Mouse (Mus musculus): ENCODE results near the gene Cacna1f. TPM values are rescaled to one million over a fixed set of nuclear protein-coding genes. Genes with fewer than 3 reads are reported as not detected.
A peak's percentile ranks its signal among the peaks of the same experiment; 100 is the strongest.

The Cacna1f gene
- polyA plus RNA-seq, 1 experiment: 0.32 TPM

DNA sequence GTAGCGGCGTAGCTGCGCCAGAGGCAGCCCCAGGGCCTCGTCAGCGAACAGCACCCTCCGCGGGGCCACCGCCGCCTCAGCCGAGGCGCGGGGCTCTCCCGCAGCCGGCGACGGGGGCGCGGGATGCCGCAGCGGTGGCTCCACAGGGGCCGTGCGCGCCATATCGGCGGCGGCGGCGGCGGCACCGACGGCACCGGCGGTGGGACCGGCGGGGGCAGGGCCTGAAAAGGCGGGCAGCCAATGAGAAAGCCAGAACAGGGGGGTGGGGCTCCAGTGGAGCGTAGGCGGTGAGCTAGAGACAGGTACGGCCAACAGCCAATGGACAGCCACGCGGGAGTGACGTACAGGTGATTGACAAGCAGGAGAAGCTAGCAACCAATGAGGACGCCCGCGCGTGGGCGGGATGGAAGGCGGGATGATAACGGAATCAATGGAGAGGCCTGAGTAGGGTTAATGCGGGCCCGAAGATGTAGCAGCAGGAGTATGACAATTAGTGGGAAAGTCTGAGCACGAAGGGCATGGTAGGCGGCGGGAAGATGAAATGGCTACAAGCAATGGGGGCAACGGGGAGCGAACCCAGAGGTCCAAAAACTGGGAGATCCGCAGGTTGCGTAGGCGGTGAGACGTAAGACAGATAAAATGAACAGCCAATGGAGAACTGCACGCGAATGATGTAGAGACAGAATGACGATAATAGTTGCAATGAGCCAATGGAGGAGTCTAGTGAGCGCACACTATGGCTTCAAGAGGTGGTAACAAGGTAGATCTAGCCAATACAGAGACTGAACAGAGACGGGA is 32.6 kb upstream of the Cacna1f start, which contains the start of gene Ppp1r3f:
Gene Ppp1r3f (minus strand): TSS at position 197 of the 798 bp plus-strand sequence.
- H3K4me3 ChIP-seq (replicated peaks; ENCODE audit: control insufficient read depth, low read depth, low read length): peak within 1 kb of the TSS; percentile 81
- H3K4me1 ChIP-seq (ENCODE audit: control insufficient read depth, insufficient read depth, low read length): no peaks in the 10 kb centered on the region; the same call in none of the 2 replicates
- 19% methylated on average over 64 of the region's 65 CpGs for WGBS
- peak within 1 kb of the TSS; percentile 94 for H3K27ac ChIP-seq (ENCODE audit: control insufficient read depth, insufficient read depth, low read depth, low read length, poor library complexity)
- TF ChIP-seq POLR2A (IDR thresholded peaks at IDR 0.05; ENCODE audit: borderline replicate concordance, control insufficient read depth, low read depth, low read length) (peak; percentile 6; the same call in 1 of the 2 replicates), CTCF (IDR thresholded peaks at IDR 0.05; ENCODE audit: control insufficient read depth, insufficient read depth, low read length) (no peak)

DNA sequence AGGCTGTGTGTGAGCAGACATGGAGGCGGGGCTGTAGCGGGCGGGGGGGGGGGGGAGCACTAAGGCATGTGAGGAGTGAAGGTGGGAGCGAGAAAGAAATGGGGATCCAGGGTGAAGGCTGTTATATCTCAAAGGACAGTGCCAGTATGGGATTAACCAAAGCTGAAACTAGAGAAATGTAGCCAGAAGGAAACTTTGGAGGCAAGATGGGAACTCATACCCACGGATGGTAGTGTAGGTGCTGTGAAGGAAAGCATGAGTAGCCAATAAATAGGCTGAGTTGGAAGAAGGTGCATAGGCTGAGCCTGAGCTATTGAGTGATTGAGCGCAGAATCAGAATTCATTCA is 32.0 kb upstream of the Cacna1f start:
- TF ChIP-seq CTCF (IDR thresholded peaks at IDR 0.05; ENCODE audit: control insufficient read depth, insufficient read depth, low read length) (no peak), POLR2A (IDR thresholded peaks at IDR 0.05; ENCODE audit: borderline replicate concordance, control insufficient read depth, low read depth, low read length) (no peak)
- Histone ChIP-seq H3K4me1 (ENCODE audit: control insufficient read depth, insufficient read depth, low read length) (no peaks in the 10 kb centered on the region; the same call in none of the 2 replicates), H3K27ac (ENCODE audit: control insufficient read depth, insufficient read depth, low read depth, low read length, poor library complexity) (no peak overlapping the region), H3K4me3 (replicated peaks; ENCODE audit: control insufficient read depth, low read depth, low read length) (peak overlapping the region; percentile 75)
- WGBS: 25% methylated on average over 6 of the region's 6 CpGs

DNA sequence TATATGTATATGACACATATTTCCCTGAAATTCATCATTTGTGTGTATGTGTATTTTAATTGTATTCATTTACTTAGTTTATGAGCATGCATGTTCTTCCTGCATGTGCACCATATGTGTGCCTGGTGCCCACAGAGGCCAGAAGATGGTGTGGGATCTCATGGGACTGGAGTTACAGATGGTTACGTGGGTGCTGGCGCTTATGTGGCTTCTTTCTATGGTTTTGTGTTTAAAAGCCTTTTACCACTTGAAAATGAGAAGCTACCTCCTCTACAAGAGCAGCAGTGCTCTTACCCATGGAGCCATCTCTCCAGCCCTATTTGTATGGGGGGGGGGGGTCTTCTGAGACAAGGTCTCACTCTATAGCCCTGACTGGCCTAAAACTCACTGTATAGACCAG is 25.7 kb upstream of the Cacna1f start:
- no peak overlapping the region for H3K27ac ChIP-seq (ENCODE audit: control insufficient read depth, insufficient read depth, low read depth, low read length, poor library complexity)
- no peak overlapping the region for H3K4me3 ChIP-seq (replicated peaks; ENCODE audit: control insufficient read depth, low read depth, low read length)
- TF ChIP-seq POLR2A (IDR thresholded peaks at IDR 0.05; ENCODE audit: borderline replicate concordance, control insufficient read depth, low read depth, low read length): no peak
- no peak for TF ChIP-seq CTCF (IDR thresholded peaks at IDR 0.05; ENCODE audit: control insufficient read depth, insufficient read depth, low read length)
- no peaks in the 10 kb centered on the region; the same call in 1 of the 2 replicates for H3K4me1 ChIP-seq (ENCODE audit: control insufficient read depth, insufficient read depth, low read length)
- WGBS: 93% methylated on average over 2 of the region's 2 CpGs

DNA sequence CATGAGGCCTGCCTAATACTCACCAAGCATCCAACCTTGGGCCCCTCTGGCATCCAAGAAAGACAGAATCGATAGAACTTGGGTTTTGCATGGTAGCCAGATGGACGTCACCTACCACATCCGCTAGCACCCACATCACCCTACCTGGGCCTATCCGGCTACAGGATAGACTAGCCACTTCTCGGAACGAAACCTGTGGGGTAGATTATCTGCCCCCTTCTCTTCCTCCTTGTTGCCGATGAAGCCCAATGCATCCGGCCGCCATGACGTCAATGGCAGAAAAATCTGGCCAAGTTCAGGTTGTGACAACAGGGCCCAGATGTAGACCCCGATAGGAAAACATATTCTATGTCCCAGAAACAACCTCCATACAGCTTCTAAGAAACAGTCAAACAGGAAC is 23.0 kb upstream of the Cacna1f start:
- Histone ChIP-seq H3K4me1 (ENCODE audit: control insufficient read depth, insufficient read depth, low read length) (no peaks in the 10 kb centered on the region), H3K27ac (ENCODE audit: control insufficient read depth, insufficient read depth, low read depth, low read length, poor library complexity) (no peak overlapping the region), H3K4me3 (replicated peaks; ENCODE audit: control insufficient read depth, low read depth, low read length) (no peak overlapping the region)
- no peak for TF ChIP-seq POLR2A (IDR thresholded peaks at IDR 0.05; ENCODE audit: borderline replicate concordance, control insufficient read depth, low read depth, low read length)
- TF ChIP-seq CTCF (IDR thresholded peaks at IDR 0.05; ENCODE audit: control insufficient read depth, insufficient read depth, low read length): no peak
- 94% methylated on average over 11 of the region's 11 CpGs for WGBS

DNA sequence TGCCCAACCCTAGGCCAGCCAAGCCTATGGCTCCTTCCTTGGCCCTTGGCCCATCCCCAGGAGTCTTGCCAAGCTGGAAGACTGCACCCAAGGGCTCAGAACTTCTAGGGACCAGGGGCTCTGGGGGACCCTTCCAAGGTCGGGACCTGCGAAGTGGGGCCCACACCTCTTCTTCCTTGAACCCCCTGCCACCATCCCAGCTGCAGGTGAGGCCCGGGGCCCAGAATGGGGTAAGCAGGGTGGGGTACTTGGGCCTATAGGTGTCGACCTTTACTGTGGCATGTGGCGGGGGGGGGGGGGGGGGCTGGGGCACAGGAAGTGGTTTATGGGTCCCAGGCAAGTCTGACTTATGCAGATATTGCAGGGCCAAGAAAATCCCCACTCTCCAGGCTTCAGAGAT is 20.5 kb upstream of the Cacna1f start:
- TF ChIP-seq CTCF (IDR thresholded peaks at IDR 0.05; ENCODE audit: control insufficient read depth, insufficient read depth, low read length) (no peak), POLR2A (IDR thresholded peaks at IDR 0.05; ENCODE audit: borderline replicate concordance, control insufficient read depth, low read depth, low read length) (no peak)
- 54% methylated on average over 5 of the region's 5 CpGs for WGBS
- Histone ChIP-seq H3K4me1 (ENCODE audit: control insufficient read depth, insufficient read depth, low read length) (no peaks in the 10 kb centered on the region), H3K27ac (ENCODE audit: control insufficient read depth, insufficient read depth, low read depth, low read length, poor library complexity) (no peak overlapping the region), H3K4me3 (replicated peaks; ENCODE audit: control insufficient read depth, low read depth, low read length) (no peak overlapping the region)

DNA sequence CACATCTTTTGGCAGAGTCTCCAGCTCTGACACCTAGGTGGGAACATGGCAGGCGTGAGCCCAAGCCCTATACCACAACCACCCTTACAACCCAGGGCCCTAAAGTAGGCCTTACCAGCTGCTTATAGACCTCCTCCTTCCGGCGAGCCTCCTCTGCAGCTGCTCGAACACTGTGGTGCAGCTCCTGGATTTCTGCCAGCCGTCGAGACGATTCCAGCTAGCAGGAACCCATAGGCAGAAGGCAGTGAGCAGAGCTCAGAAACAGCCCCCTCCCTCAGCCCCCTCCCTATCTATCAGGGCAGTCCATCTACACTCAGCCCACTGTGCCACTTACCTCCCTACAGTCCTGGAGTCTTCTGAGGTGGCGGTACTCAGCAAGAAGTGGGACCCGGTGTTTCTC is 11.5 kb upstream of the Cacna1f start:
- no peak for TF ChIP-seq POLR2A (IDR thresholded peaks at IDR 0.05; ENCODE audit: borderline replicate concordance, control insufficient read depth, low read depth, low read length)
- no peak overlapping the region for H3K27ac ChIP-seq (ENCODE audit: control insufficient read depth, insufficient read depth, low read depth, low read length, poor library complexity)
- no peaks in the 10 kb centered on the region for H3K4me1 ChIP-seq (ENCODE audit: control insufficient read depth, insufficient read depth, low read length)
- WGBS: 93% methylated on average over 9 of the region's 9 CpGs
- H3K4me3 ChIP-seq (replicated peaks; ENCODE audit: control insufficient read depth, low read depth, low read length): no peak overlapping the region

DNA sequence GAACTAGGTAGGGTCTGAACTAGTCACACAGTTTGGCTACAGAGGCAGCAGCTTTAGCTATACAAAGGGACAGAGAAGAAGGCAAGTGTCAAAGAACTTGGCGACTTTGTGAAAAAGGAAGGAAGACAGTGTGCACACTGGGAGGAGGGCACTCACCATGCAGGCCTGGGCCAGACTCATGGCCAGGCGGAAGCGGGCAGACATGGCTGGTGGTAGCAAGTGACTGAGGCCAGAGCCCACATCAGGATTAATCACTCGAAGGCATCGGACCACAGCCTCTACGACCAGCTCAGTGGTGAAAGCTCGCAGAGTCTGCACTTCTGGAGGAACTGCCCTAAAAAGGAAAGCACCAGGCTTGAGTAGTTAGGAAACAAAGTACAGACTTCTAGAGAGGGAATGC is 2.9 kb upstream of the Cacna1f start:
- TF ChIP-seq POLR2A (IDR thresholded peaks at IDR 0.05; ENCODE audit: borderline replicate concordance, control insufficient read depth, low read depth, low read length): no peak
- no peak for TF ChIP-seq CTCF (IDR thresholded peaks at IDR 0.05; ENCODE audit: control insufficient read depth, insufficient read depth, low read length)
- Histone ChIP-seq H3K4me1 (ENCODE audit: control insufficient read depth, insufficient read depth, low read length) (no peaks in the 10 kb centered on the region; the same call in 1 of the 2 replicates), H3K27ac (ENCODE audit: control insufficient read depth, insufficient read depth, low read depth, low read length, poor library complexity) (0 out of 2 replicates have a peak overlapping the region, but pooled peaks have one; percentile 27), H3K4me3 (replicated peaks; ENCODE audit: control insufficient read depth, low read depth, low read length) (peak overlapping the region; percentile 22)
- WGBS: 18% methylated on average over 7 of the region's 7 CpGs

DNA sequence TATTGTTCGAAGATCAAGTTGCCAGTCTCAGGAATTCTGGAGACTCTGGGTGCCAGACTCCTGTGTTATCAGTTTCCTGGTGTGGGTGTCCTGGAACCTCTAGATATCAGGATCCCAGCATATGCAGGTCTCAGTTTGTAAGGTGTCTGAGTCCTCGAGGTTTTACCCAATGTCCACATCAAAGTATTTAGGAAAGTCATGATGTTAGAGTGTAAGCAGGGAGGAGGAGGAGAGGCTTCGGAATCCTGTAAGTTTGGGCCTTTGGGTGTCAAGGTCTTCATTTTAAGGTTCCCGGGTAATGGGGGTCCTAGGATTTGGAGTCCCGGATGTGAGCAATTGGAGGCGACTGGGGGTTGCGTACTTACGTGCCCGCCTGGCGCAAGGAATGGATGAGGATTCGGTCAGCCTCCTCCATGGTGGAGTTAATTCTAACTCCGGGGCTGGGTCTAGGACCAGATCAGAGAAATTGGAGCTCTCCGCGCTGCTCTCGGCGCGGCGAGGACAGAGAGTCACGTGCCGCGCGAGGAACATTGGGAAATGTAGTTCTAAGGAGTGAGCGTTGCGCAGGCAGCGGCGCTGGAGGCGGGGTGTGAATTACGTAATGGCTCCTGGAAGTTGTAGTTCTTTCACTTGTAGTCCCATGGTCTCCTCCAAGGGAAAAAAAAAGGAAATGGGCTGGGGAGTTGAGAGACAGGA is 1.9 kb upstream of the Cacna1f start, which contains the start of gene Ccdc22:
Gene Ccdc22 (minus strand): TSS at position 639 of the 696 bp plus-strand sequence.
- TF ChIP-seq POLR2A (IDR thresholded peaks at IDR 0.05; ENCODE audit: borderline replicate concordance, control insufficient read depth, low read depth, low read length) (no peak; the same call in 1 of the 2 replicates), CTCF (IDR thresholded peaks at IDR 0.05; ENCODE audit: control insufficient read depth, insufficient read depth, low read length) (no peak)
- 10% methylated on average over 28 of the region's 28 CpGs for WGBS
- Histone ChIP-seq H3K4me1 (ENCODE audit: control insufficient read depth, insufficient read depth, low read length) (no peaks in the 10 kb centered on the region; the same call in 1 of the 2 replicates), H3K4me3 (replicated peaks; ENCODE audit: control insufficient read depth, low read depth, low read length) (peak within 1 kb of the TSS; percentile 98), H3K27ac (ENCODE audit: control insufficient read depth, insufficient read depth, low read depth, low read length, poor library complexity) (no peak within 1 kb of the TSS)

Data from bone marrow, adult 2 months (tissue).